Mouse (Mus musculus): Measurements from ENCODE around the gene Kif18a. TPM values are rescaled to one million over a fixed set of nuclear protein-coding genes. Genes with fewer than 3 reads are reported as not detected.

The Kif18a gene
- polyA plus RNA-seq (2021; fragmentation: Nextera tagmentation), result 0.46 and 1.0 TPM in 2 replicates
- long read RNA-seq, experiment 1, partial matches to known transcripts, result 0 of 5 reads
- long read RNA-seq, experiment 1, other reads (novel, unspliced or antisense), result 1 of 5 reads
- long read RNA-seq, experiment 2, result 0 reads

GRCm38 (mm10) chr2:109280600-109281340 lies at the start of gene Kif18a, which contains the start of gene Mettl15:
TSS of gene Kif18a (plus strand) at chr2:109280738.
TSS of gene Mettl15 (minus strand) at chr2:109280748.

Other genes starting within 250 kb of the Kif18a start
- 6.2 and 8.2 TPM in 2 replicates for gene Mettl15, start within 50 bp of the Kif18a start, polyA plus RNA-seq (2021; fragmentation: Nextera tagmentation)